Mouse (Mus musculus): Measurements from ENCODE around the gene Ulk4.

DNA sequence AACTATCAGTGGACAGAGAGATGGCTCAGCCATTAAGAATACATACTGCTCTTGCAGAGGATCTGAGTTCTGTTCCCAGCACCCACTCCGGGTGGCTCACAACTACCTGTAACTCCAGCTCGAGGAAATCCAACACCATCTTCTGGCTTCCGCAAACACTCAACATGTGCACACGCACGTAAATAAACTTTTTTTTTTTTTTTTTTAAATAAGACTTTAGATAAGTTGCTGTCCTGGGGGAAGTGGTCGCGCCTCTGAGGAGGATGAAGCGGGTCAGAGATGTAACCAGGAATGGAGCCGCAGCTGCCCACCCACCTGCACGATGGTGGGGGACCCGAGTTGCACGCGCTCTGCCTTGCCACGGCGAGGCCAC, 266 bp downstream of the Ulk4 start:
- TF ChIP-seq CTCF (IDR thresholded peaks at IDR 0.05; ENCODE audit: low read depth): no peak
- TF ChIP-seq EP300 (IDR thresholded peaks at IDR 0.05; ENCODE audit: low read depth): no peak
